Mouse (Mus musculus) MEL (cell line): Measurements from ENCODE around the gene Ndufaf7. TPM values are rescaled to one million over a fixed set of nuclear protein-coding genes. Genes with fewer than 3 reads are reported as not detected.

ENCODE experiments used
- DNase-seq: peaks from one replicate; pipeline ENCODE4 v3.0.0; 2011; ENCODE audit warnings: low read depth, low spot score
- H3K27ac ChIP-seq: 2 replicates; pipeline ENCODE4 v1.5.1; 2012; ENCODE audit warnings: low read depth, mild to moderate bottlenecking, control low read depth, low read length, moderate library complexity; ENCODE audit not compliant: control insufficient read depth
- H3K27me3 ChIP-seq, 2 experiments: fragments of 150-350 bp in 1 of 2; sonication (generic) in 1 of 2; 2 replicates each; pipeline ENCODE4 v1.6.1; 2012; ENCODE audit warnings: low read length in 2 of 2, mild to moderate bottlenecking in 2 of 2, improper control_type of control experiment in 1 of 2, moderate library complexity in 1 of 2; ENCODE audit not compliant: insufficient read depth in 2 of 2, control insufficient read depth in 1 of 2
- H3K36me3 ChIP-seq, 2 experiments: 2 replicates each; pipeline ENCODE4 v1.6.1; 2012 to 2014; ENCODE audit warnings: low read length in 2 of 2, improper control_type of control experiment in 1 of 2, inconsistent platforms in 1 of 2, mild to moderate bottlenecking in 1 of 2; ENCODE audit not compliant: insufficient read depth in 2 of 2, control insufficient read depth in 1 of 2
- H3K4me1 ChIP-seq, 2 experiments: fragments of 150-350 bp in 1 of 2; sonication (generic) in 1 of 2; 2 replicates each; pipeline ENCODE4 v1.6.1; 2012; ENCODE audit warnings: low read length in 2 of 2, improper control_type of control experiment in 1 of 2, mild to moderate bottlenecking in 1 of 2; ENCODE audit not compliant: insufficient read depth in 2 of 2, control insufficient read depth in 1 of 2
- H3K4me3 ChIP-seq, 2 experiments: fragments of 150-350 bp in 1 of 2; sonication (generic) in 1 of 2; 2 replicates each; pipeline ENCODE4 v1.5.1; 2012; ENCODE audit warnings: low read depth in 2 of 2, low read length in 2 of 2, mild to moderate bottlenecking in 2 of 2, moderate library complexity in 2 of 2, control low read depth in 1 of 2, improper control_type of control experiment in 1 of 2; ENCODE audit not compliant: control insufficient read depth in 1 of 2, insufficient read depth in 1 of 2
- H3K79me2 ChIP-seq: 2 replicates; pipeline ENCODE4 v1.6.1; 2012; ENCODE audit warnings: mild to moderate bottlenecking, low read length, moderate library complexity; ENCODE audit not compliant: control insufficient read depth, poor library complexity, insufficient read depth
- H3K9ac ChIP-seq: 2 replicates; pipeline ENCODE4 v1.6.1; 2012; ENCODE audit warnings: low read depth, mild to moderate bottlenecking, control low read depth, low read length, moderate library complexity; ENCODE audit not compliant: control insufficient read depth, poor library complexity, severe bottlenecking
- H3K9me3 ChIP-seq: fragments of 150-350 bp; sonication (generic); replicated peaks from 2 replicates; pipeline ENCODE4 v1.6.1; 2012; ENCODE audit warnings: mild to moderate bottlenecking, low read length, improper control_type of control experiment, moderate library complexity; ENCODE audit not compliant: insufficient read depth
- CHD1 ChIP-seq: IDR thresholded peaks from 2 replicates; pipeline ENCODE4 v1.6.1; 2012; ENCODE audit warnings: low read depth, mild to moderate bottlenecking, inconsistent platforms, low read length, improper control_type of control experiment
- CHD2 ChIP-seq: IDR thresholded peaks from 2 replicates; pipeline ENCODE4 v1.6.1; 2011; ENCODE audit warnings: low read length, improper control_type of control experiment
- CTCF ChIP-seq, 3 experiments: IDR thresholded peaks in 2 of 3; conservative IDR thresholded peaks in 1 of 3; 2 replicates each; pipeline ENCODE4 v1.5.1; 2011 to 2012; ENCODE audit warnings: low read length in 3 of 3, low read depth in 2 of 3, mild to moderate bottlenecking in 2 of 3, improper control_type of control experiment in 1 of 3, inconsistent platforms in 1 of 3, mixed read lengths in 1 of 3, moderate library complexity in 1 of 3; ENCODE audit not compliant: control insufficient read depth in 1 of 3, insufficient read depth in 1 of 3, poor library complexity in 1 of 3, severe bottlenecking in 1 of 3
- E2F4 ChIP-seq: IDR thresholded peaks from 2 replicates; pipeline ENCODE4 v1.6.1; 2011; ENCODE audit warnings: low read depth, low read length, improper control_type of control experiment, borderline replicate concordance
- ELF1 ChIP-seq: IDR thresholded peaks from 2 replicates; pipeline ENCODE4 v1.6.1; 2014; ENCODE audit warnings: low read depth, mild to moderate bottlenecking, inconsistent platforms, low read length, improper control_type of control experiment, moderate library complexity
- GABPA ChIP-seq: IDR thresholded peaks from 2 replicates; pipeline ENCODE4 v1.6.1; 2012; ENCODE audit warnings: low read depth, mild to moderate bottlenecking, inconsistent platforms, low read length, improper control_type of control experiment, moderate library complexity
- GATA1 ChIP-seq: IDR thresholded peaks from 2 replicates; pipeline ENCODE4 v1.6.1; 2011; ENCODE audit warnings: low read depth, low read length, improper control_type of control experiment
- HCFC1 ChIP-seq: IDR thresholded peaks from 2 replicates; pipeline ENCODE4 v1.6.1; 2012; ENCODE audit warnings: low read depth, mild to moderate bottlenecking, inconsistent platforms, low read length, improper control_type of control experiment, moderate library complexity
- KAT2A ChIP-seq: conservative IDR thresholded peaks from 2 replicates; pipeline ENCODE4 v1.6.1; 2012; ENCODE audit warnings: low read depth, low read length, improper control_type of control experiment, inconsistent platforms
- MAX ChIP-seq: IDR thresholded peaks from 2 replicates; pipeline ENCODE4 v1.6.1; 2011; ENCODE audit warnings: low read length, improper control_type of control experiment
- MAZ ChIP-seq: IDR thresholded peaks from 2 replicates; pipeline ENCODE4 v1.6.1; 2012; ENCODE audit warnings: low read depth, mild to moderate bottlenecking, inconsistent platforms, low read length, improper control_type of control experiment
- MEF2A ChIP-seq: IDR thresholded peaks from 2 replicates; pipeline ENCODE4 v1.6.1; 2014; ENCODE audit warnings: low read depth, mild to moderate bottlenecking, inconsistent platforms, low read length, improper control_type of control experiment; ENCODE audit not compliant: poor library complexity, insufficient replicate concordance, severe bottlenecking; ENCODE audit errors: extremely low read depth
- MXI1 ChIP-seq: IDR thresholded peaks from 2 replicates; pipeline ENCODE4 v1.6.1; 2011; ENCODE audit warnings: mild to moderate bottlenecking, low read depth, low read length, improper control_type of control experiment
- MYB ChIP-seq: IDR thresholded peaks from 2 replicates; pipeline ENCODE4 v1.6.1; 2011; ENCODE audit warnings: mild to moderate bottlenecking, low read depth, low read length, improper control_type of control experiment
- MYC ChIP-seq: IDR thresholded peaks from 2 replicates; pipeline ENCODE4 v1.6.1; 2011; ENCODE audit warnings: low read depth, mild to moderate bottlenecking, low read length, improper control_type of control experiment, moderate library complexity
- NELFE ChIP-seq: IDR thresholded peaks from 2 replicates; pipeline ENCODE4 v1.6.1; 2011; ENCODE audit warnings: low read depth, low read length, improper control_type of control experiment
- NRF1 ChIP-seq: IDR thresholded peaks from 2 replicates; pipeline ENCODE4 v1.6.1; 2014; ENCODE audit warnings: low read depth, mild to moderate bottlenecking, inconsistent platforms, low read length, improper control_type of control experiment, moderate library complexity; ENCODE audit not compliant: poor library complexity, insufficient read depth, severe bottlenecking
- POLR2A ChIP-seq, 2 experiments: IDR thresholded peaks; 2 replicates each; pipeline ENCODE4 v1.6.1; 2011 to 2012; ENCODE audit warnings: low read length in 2 of 2, mild to moderate bottlenecking in 2 of 2, control low read depth in 1 of 2, improper control_type of control experiment in 1 of 2, low read depth in 1 of 2, moderate library complexity in 1 of 2; ENCODE audit not compliant: control insufficient read depth in 1 of 2, insufficient read depth in 1 of 2, poor library complexity in 1 of 2
- POLR2AphosphoS2 ChIP-seq: IDR thresholded peaks from 2 replicates; pipeline ENCODE4 v1.6.1; 2011; ENCODE audit warnings: low read length, improper control_type of control experiment
- SIN3A ChIP-seq: IDR thresholded peaks from 2 replicates; pipeline ENCODE4 v1.6.1; 2012; ENCODE audit warnings: low read length, improper control_type of control experiment, inconsistent platforms
- TBP ChIP-seq: IDR thresholded peaks from 2 replicates; pipeline ENCODE4 v1.8.0; 2011; ENCODE audit warnings: low read depth, low read length, improper control_type of control experiment
- TCF12 ChIP-seq: IDR thresholded peaks from 2 replicates; pipeline ENCODE4 v1.6.1; 2014; ENCODE audit warnings: low read depth, mild to moderate bottlenecking, inconsistent platforms, low read length, improper control_type of control experiment, moderate library complexity
- USF1 ChIP-seq: IDR thresholded peaks from 2 replicates; pipeline ENCODE4 v1.6.1; 2014; ENCODE audit warnings: low read depth, mild to moderate bottlenecking, inconsistent platforms, low read length, improper control_type of control experiment, moderate library complexity
- USF2 ChIP-seq, 2 experiments: IDR thresholded peaks; 2 replicates each; pipeline ENCODE4 v1.6.1; 2011 to 2012; ENCODE audit warnings: improper control_type of control experiment in 2 of 2, low read length in 2 of 2, borderline replicate concordance in 1 of 2, inconsistent platforms in 1 of 2, low read depth in 1 of 2, mild to moderate bottlenecking in 1 of 2; ENCODE audit not compliant: insufficient read depth in 1 of 2
- ZKSCAN1 ChIP-seq: IDR thresholded peaks from 2 replicates; pipeline ENCODE4 v1.6.1; 2012; ENCODE audit warnings: low read depth, mild to moderate bottlenecking, inconsistent platforms, low read length, improper control_type of control experiment, moderate library complexity
- ZMIZ1 ChIP-seq: IDR thresholded peaks from 2 replicates; pipeline ENCODE4 v1.6.1; 2012; ENCODE audit warnings: low read depth, mild to moderate bottlenecking, inconsistent platforms, low read length, improper control_type of control experiment, moderate library complexity
- ZNF384 ChIP-seq: IDR thresholded peaks from 2 replicates; pipeline ENCODE4 v1.6.1; 2012; ENCODE audit warnings: low read depth, mild to moderate bottlenecking, inconsistent platforms, low read length, improper control_type of control experiment
- polyA plus RNA-seq, 2 experiments: library from polyadenylated mRNA; stranded (reverse) in 1 of 2; unstranded in 1 of 2; fragments of >175 nt in 1 of 2; fragments of >200 nt in 1 of 2; gene quantifications; 2 replicates each; pipeline versions ENCODE4 v1.2.1 to v1.2.4; 2012; ENCODE audit warnings: low replicate concordance in 2 of 2, low read depth in 1 of 2; ENCODE audit not compliant: insufficient read length in 2 of 2, insufficient read depth in 1 of 2, missing spikeins in 1 of 2
- total RNA-seq: library from RNA; depleted of rRNA; stranded (reverse); fragments of 300-350 nt; gene quantifications from 2 replicates; pipeline ENCODE4 v1.2.3, GENCODE M21; 2012

The Ndufaf7 gene
- total and polyA plus RNA-seq, 3 experiments, result 22.6 to 29.3 TPM; not detected in 1

GRCm38 (mm10) chr17:78916369-78916813 lies 20.5 kb upstream of the Ndufaf7 start, which contains the start of gene Cebpzos:
Gene Cebpzos, plus strand, starts transcription at chr17:78916500.
- H3K27me3 ChIP-seq, result no peaks in the 10 kb centered on the region
- DNase-seq, result peak; percentile 95
- no peaks in the 10 kb centered on the region; the same call in 1 of the 2 replicates for H3K79me2 ChIP-seq
- H3K27ac ChIP-seq, result peak within 1 kb of the TSS; percentile 53
- H3K4me1 ChIP-seq, result peaks cover 0 to 14% of the 10 kb centered on the region in 2 experiments; a peak in 3 of 4 replicates
- peak within 1 kb of the TSS; percentile 76 for H3K9ac ChIP-seq
- peak within 1 kb of the TSS; percentile 65 for H3K4me3 ChIP-seq
- TF ChIP-seq HCFC1 (peak; percentile 89), NRF1 (peak; percentile 80), MEF2A (no peak), KAT2A (peak; percentile 68; the same call in 1 of the 2 replicates), E2F4 (no peak), NELFE (peak; percentile 63; the same call in 1 of the 2 replicates), ELF1 (peak; percentile 84), USF1 (no peak), TCF12 (peak; percentile 5), POLR2A (IDR thresholded peaks at IDR 0.05; ENCODE audit: control insufficient read depth in 1 of 2, insufficient read depth in 1 of 2, low read depth in 1 of 2, low read length in 2 of 2, poor library complexity in 1 of 2) (peak; percentile 55 to 86; a peak in 3 of 4 replicates), SIN3A (peak; percentile 44; the same call in 1 of the 2 replicates), TBP (peak; percentile 42; the same call in 1 of the 2 replicates), MAX (peak; percentile 53; the same call in 1 of the 2 replicates), MAZ (0 out of 2 replicates have a peak, but pooled peaks have one; percentile 38), CHD2 (no peak), MXI1 (peak; percentile 82), MYC (0 out of 2 replicates have a peak, but pooled peaks have one; percentile 23)
- peaks cover 4 to 12% of the 10 kb centered on the region in 2 experiments for H3K36me3 ChIP-seq
- no peaks in the 10 kb centered on the region for H3K9me3 ChIP-seq

- Histone ChIP-seq H3K27me3 (no peaks in the 10 kb centered on the region), H3K36me3 (peaks cover 7 to 8% of the 10 kb centered on the region in 2 experiments)
- no peak for DNase-seq
Measured at GRCm38 (mm10) chr17:78916899-78917298, 20.0 kb upstream of the Ndufaf7 start.

More at GRCm38 (mm10) chr17:78916899-78917298, 20.0 kb upstream of the Ndufaf7 start:
- no peak for TF ChIP-seq GATA1
- TF ChIP-seq GABPA, result no peak
- no peak for TF ChIP-seq MAZ
- TF ChIP-seq CHD1, result no peak
- no peak for TF ChIP-seq POLR2AphosphoS2
- no peak for TF ChIP-seq TBP
- no peak for TF ChIP-seq ZNF384
- TF ChIP-seq SIN3A, result no peak
- no peak for TF ChIP-seq MEF2A
- TF ChIP-seq ZKSCAN1, result no peak
- TF ChIP-seq CTCF (IDR thresholded peaks at IDR 0.05 in 2 of 3, conservative IDR thresholded peaks at IDR 0.05 in 1 of 3; ENCODE audit: control insufficient read depth in 1 of 3, insufficient read depth in 1 of 3, low read depth in 2 of 3, low read length in 3 of 3, poor library complexity in 1 of 3, severe bottlenecking in 1 of 3), result no peak
- TF ChIP-seq NRF1, result no peak
- TF ChIP-seq MYB, result no peak
- TF ChIP-seq USF2 (IDR thresholded peaks at IDR 0.05; ENCODE audit: borderline replicate concordance in 1 of 2, insufficient read depth in 1 of 2, low read depth in 1 of 2, low read length in 2 of 2), result no peak
- no peak for TF ChIP-seq POLR2A (IDR thresholded peaks at IDR 0.05; ENCODE audit: control insufficient read depth in 1 of 2, insufficient read depth in 1 of 2, low read depth in 1 of 2, low read length in 2 of 2, poor library complexity in 1 of 2)
- TF ChIP-seq ZMIZ1, result no peak
- TF ChIP-seq MYC, result no peak
- no peak for TF ChIP-seq E2F4
- no peak for TF ChIP-seq MXI1
- TF ChIP-seq, all 39 proteins: peak for 0
- Histone ChIP-seq H3K4me3 (peak overlapping the region; percentile 65), H3K9me3 (no peaks in the 10 kb centered on the region), H3K27ac (peak overlapping the region; percentile 53), H3K4me1 (peaks cover 0 to 14% of the 10 kb centered on the region in 2 experiments; a peak in 3 of 4 replicates), H3K79me2 (no peaks in the 10 kb centered on the region; the same call in 1 of the 2 replicates), H3K9ac (peak overlapping the region; percentile 76)
